Mouse (Mus musculus): ENCODE results near the gene Nfyb.

DNA sequence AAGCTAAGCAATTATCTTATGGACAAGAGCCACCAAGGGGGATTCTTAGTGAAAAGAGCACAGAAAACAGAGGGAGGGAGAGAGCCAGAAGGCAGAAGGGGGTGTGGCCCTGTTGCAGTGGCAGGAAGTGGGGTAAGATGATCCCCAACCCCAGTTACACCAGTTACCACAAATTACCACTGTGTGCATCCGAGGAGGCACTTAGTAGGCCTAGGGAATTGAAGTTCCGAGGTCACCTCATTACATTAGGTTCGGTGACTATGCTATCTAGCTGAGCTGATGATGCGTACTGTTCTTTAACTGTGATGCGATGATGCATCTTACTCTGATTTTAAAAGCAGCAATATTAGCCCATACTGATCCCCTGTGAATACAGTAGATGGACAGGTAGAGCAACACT is 4.2 kb downstream of the Nfyb start:
- no peak for TF ChIP-seq CTCF (IDR thresholded peaks at IDR 0.05; ENCODE audit: extremely low read depth, insufficient read depth, low read length)
- TF ChIP-seq POLR2A (IDR thresholded peaks at IDR 0.05; ENCODE audit: extremely low read depth, insufficient read depth, low read length) = no peak
